Mouse (Mus musculus): ENCODE results near the gene Shcbp1l.
"Not testable (repeated sequence)": the region's sequence is repeated elsewhere in the genome, so short reads cannot be mapped to it uniquely, and the experiment has no call there.

The Shcbp1l gene

GRCm38 (mm10) chr1:153424770-153425584 is at the start of gene Shcbp1l:
Gene Shcbp1l, plus strand, starts transcription at chr1:153425162.
- peak; percentile 26 to 29 for DNase-seq (ENCODE audit: low spot score in 2 of 2)

GRCm38 (mm10) chr1:153376446-153376845 is 48.5 kb upstream of the Shcbp1l start:
- no peak for DNase-seq (ENCODE audit: low spot score in 2 of 2)

- no peak for DNase-seq (ENCODE audit: low spot score in 2 of 2)
Observed at GRCm38 (mm10) chr1:153378587-153378986, 46.4 kb upstream of the Shcbp1l start.

GRCm38 (mm10) chr1:153379832-153380231 is 45.1 kb upstream of the Shcbp1l start:
- DNase-seq (ENCODE audit: low spot score in 2 of 2): no peak

GRCm38 (mm10) chr1:153380746-153381282 is 44.1 kb upstream of the Shcbp1l start:
- DNase-seq (ENCODE audit: low spot score in 2 of 2): no peak

GRCm38 (mm10) chr1:153385081-153385480 is 39.9 kb upstream of the Shcbp1l start:
- no peak for DNase-seq (ENCODE audit: low spot score in 2 of 2)

GRCm38 (mm10) chr1:153385661-153386060 is 39.3 kb upstream of the Shcbp1l start:
- not testable (repeated sequence) for DNase-seq (ENCODE audit: low spot score in 2 of 2)

- peak; percentile 70 to 81 for DNase-seq (ENCODE audit: low spot score in 2 of 2)
Observed at GRCm38 (mm10) chr1:153386271-153387069, 38.5 kb upstream of the Shcbp1l start.

- not testable (repeated sequence) for DNase-seq (ENCODE audit: low spot score in 2 of 2)
Observed at GRCm38 (mm10) chr1:153395706-153396105, 29.3 kb upstream of the Shcbp1l start.

GRCm38 (mm10) chr1:153401765-153402164 is 23.2 kb upstream of the Shcbp1l start:
- DNase-seq (ENCODE audit: low spot score in 2 of 2): peak; percentile 54 to 74

GRCm38 (mm10) chr1:153407641-153408040 is 17.3 kb upstream of the Shcbp1l start:
- not testable (repeated sequence) for DNase-seq (ENCODE audit: low spot score in 2 of 2)

GRCm38 (mm10) chr1:153408296-153408695 is 16.7 kb upstream of the Shcbp1l start:
- DNase-seq (ENCODE audit: low spot score in 2 of 2): not testable (repeated sequence)

GRCm38 (mm10) chr1:153410915-153411314 is 14.0 kb upstream of the Shcbp1l start:
- not testable (repeated sequence) for DNase-seq (ENCODE audit: low spot score in 2 of 2)

- DNase-seq (ENCODE audit: low spot score in 2 of 2): no peak
Observed at GRCm38 (mm10) chr1:153411723-153412122, 13.2 kb upstream of the Shcbp1l start.

GRCm38 (mm10) chr1:153412663-153413396 is 12.1 kb upstream of the Shcbp1l start:
- not testable (repeated sequence) for DNase-seq (ENCODE audit: low spot score in 2 of 2)

- DNase-seq (ENCODE audit: low spot score in 2 of 2): not testable (repeated sequence)
Observed at GRCm38 (mm10) chr1:153413397-153414020, 11.5 kb upstream of the Shcbp1l start.

GRCm38 (mm10) chr1:153414114-153414723 is 10.7 kb upstream of the Shcbp1l start:
- peak; percentile 44 to 63 for DNase-seq (ENCODE audit: low spot score in 2 of 2)

GRCm38 (mm10) chr1:153414962-153415361 is 10.0 kb upstream of the Shcbp1l start:
- DNase-seq (ENCODE audit: low spot score in 2 of 2): peak; percentile 25 to 31

- DNase-seq (ENCODE audit: low spot score in 2 of 2): not testable (repeated sequence)
Observed at GRCm38 (mm10) chr1:153415742-153416141, 9.2 kb upstream of the Shcbp1l start.

GRCm38 (mm10) chr1:153416271-153416832 is 8.6 kb upstream of the Shcbp1l start:
- not testable (repeated sequence) for DNase-seq (ENCODE audit: low spot score in 2 of 2)
